Mouse (Mus musculus): ENCODE measurements around the gene Qk. TPM values are rescaled to one million over a fixed set of nuclear protein-coding genes. Genes with fewer than 3 reads are reported as not detected.

Gene Qk
- 216 and 252 TPM in 2 replicates for polyA plus RNA-seq (2011; ENCODE audit: insufficient read length, low read depth, missing spikeins)

GRCm38 (mm10) chr17:10319685-10320455, at the start of gene Qk:
TSS of gene Qk (minus strand) at chr17:10319854.
- Histone ChIP-seq H3K4me3 (ENCODE audit: insufficient read depth, low read length) (peak within 1 kb of the TSS; percentile 89), H3K27ac (ENCODE audit: insufficient read depth, low read length) (peak within 1 kb of the TSS; percentile 97), H3K4me1 (ENCODE audit: control insufficient read depth, insufficient read depth, low read length) (no peaks in the 10 kb centered on the region)
- TF ChIP-seq POLR2A (IDR thresholded peaks at IDR 0.05; ENCODE audit: low read depth, low read length) (peak; percentile 63; the same call in 1 of the 2 replicates), CTCF (IDR thresholded peaks at IDR 0.05; ENCODE audit: borderline replicate concordance, insufficient read depth, low read length) (no peak)

GRCm38 (mm10) chr17:10367044-10367443, 47.4 kb upstream of the Qk start:
- no peak overlapping the region for H3K4me3 ChIP-seq (ENCODE audit: insufficient read depth, low read length)

GRCm38 (mm10) chr17:10366577-10366976, 46.9 kb upstream of the Qk start:
- Histone ChIP-seq H3K4me1 (ENCODE audit: control insufficient read depth, insufficient read depth, low read length) (0 out of 2 replicates have a peak, but pooled peaks cover 3% of the 10 kb centered on the region), H3K27ac (ENCODE audit: insufficient read depth, low read length) (no peak overlapping the region), H3K4me3 (ENCODE audit: insufficient read depth, low read length) (no peak overlapping the region)
- TF ChIP-seq POLR2A (IDR thresholded peaks at IDR 0.05; ENCODE audit: low read depth, low read length): no peak
- TF ChIP-seq CTCF (IDR thresholded peaks at IDR 0.05; ENCODE audit: borderline replicate concordance, insufficient read depth, low read length): no peak

More at GRCm38 (mm10) chr17:10367044-10367443, 47.4 kb upstream of the Qk start:
- Histone ChIP-seq H3K27ac (ENCODE audit: insufficient read depth, low read length) (no peak overlapping the region), H3K4me1 (ENCODE audit: control insufficient read depth, insufficient read depth, low read length) (0 out of 2 replicates have a peak, but pooled peaks cover 3% of the 10 kb centered on the region)
- TF ChIP-seq CTCF (IDR thresholded peaks at IDR 0.05; ENCODE audit: borderline replicate concordance, insufficient read depth, low read length): no peak
- TF ChIP-seq POLR2A (IDR thresholded peaks at IDR 0.05; ENCODE audit: low read depth, low read length): no peak

- TF ChIP-seq POLR2A (IDR thresholded peaks at IDR 0.05; ENCODE audit: low read depth, low read length) (no peak), CTCF (IDR thresholded peaks at IDR 0.05; ENCODE audit: borderline replicate concordance, insufficient read depth, low read length) (no peak)
- Histone ChIP-seq H3K27ac (ENCODE audit: insufficient read depth, low read length) (no peak overlapping the region), H3K4me3 (ENCODE audit: insufficient read depth, low read length) (no peak overlapping the region), H3K4me1 (ENCODE audit: control insufficient read depth, insufficient read depth, low read length) (0 out of 2 replicates have a peak, but pooled peaks cover under 1% of the 10 kb centered on the region)
These were observed 46.1 kb upstream of the Qk start for GRCm38 (mm10) chr17:10365501-10366482.

GRCm38 (mm10) chr17:10363151-10363550, 43.5 kb upstream of the Qk start:
- Histone ChIP-seq H3K27ac (ENCODE audit: insufficient read depth, low read length) (no peak overlapping the region), H3K4me3 (ENCODE audit: insufficient read depth, low read length) (no peak overlapping the region), H3K4me1 (ENCODE audit: control insufficient read depth, insufficient read depth, low read length) (no peaks in the 10 kb centered on the region)
- TF ChIP-seq POLR2A (IDR thresholded peaks at IDR 0.05; ENCODE audit: low read depth, low read length) (no peak), CTCF (IDR thresholded peaks at IDR 0.05; ENCODE audit: borderline replicate concordance, insufficient read depth, low read length) (no peak)

- TF ChIP-seq CTCF (IDR thresholded peaks at IDR 0.05; ENCODE audit: borderline replicate concordance, insufficient read depth, low read length): no peak
- no peak overlapping the region for H3K27ac ChIP-seq (ENCODE audit: insufficient read depth, low read length)
- H3K4me3 ChIP-seq (ENCODE audit: insufficient read depth, low read length): no peak overlapping the region
- no peaks in the 10 kb centered on the region for H3K4me1 ChIP-seq (ENCODE audit: control insufficient read depth, insufficient read depth, low read length)
These were observed 42.2 kb upstream of the Qk start for GRCm38 (mm10) chr17:10361882-10362291.

GRCm38 (mm10) chr17:10360738-10361137, 41.1 kb upstream of the Qk start:
- no peak overlapping the region for H3K4me3 ChIP-seq (ENCODE audit: insufficient read depth, low read length)
- no peak overlapping the region for H3K27ac ChIP-seq (ENCODE audit: insufficient read depth, low read length)
- no peaks in the 10 kb centered on the region for H3K4me1 ChIP-seq (ENCODE audit: control insufficient read depth, insufficient read depth, low read length)
- TF ChIP-seq POLR2A (IDR thresholded peaks at IDR 0.05; ENCODE audit: low read depth, low read length): no peak
- no peak for TF ChIP-seq CTCF (IDR thresholded peaks at IDR 0.05; ENCODE audit: borderline replicate concordance, insufficient read depth, low read length)

- TF ChIP-seq POLR2A (IDR thresholded peaks at IDR 0.05; ENCODE audit: low read depth, low read length) (no peak), CTCF (IDR thresholded peaks at IDR 0.05; ENCODE audit: borderline replicate concordance, insufficient read depth, low read length) (no peak)
- H3K4me1 ChIP-seq (ENCODE audit: control insufficient read depth, insufficient read depth, low read length): no peaks in the 10 kb centered on the region
- H3K4me3 ChIP-seq (ENCODE audit: insufficient read depth, low read length): no peak overlapping the region
- H3K27ac ChIP-seq (ENCODE audit: insufficient read depth, low read length): no peak overlapping the region
These were observed 39.8 kb upstream of the Qk start for GRCm38 (mm10) chr17:10359466-10359865.

GRCm38 (mm10) chr17:10357348-10357747, 37.7 kb upstream of the Qk start:
- Histone ChIP-seq H3K4me1 (ENCODE audit: control insufficient read depth, insufficient read depth, low read length) (no peaks in the 10 kb centered on the region), H3K27ac (ENCODE audit: insufficient read depth, low read length) (no peak overlapping the region), H3K4me3 (ENCODE audit: insufficient read depth, low read length) (no peak overlapping the region)
- TF ChIP-seq POLR2A (IDR thresholded peaks at IDR 0.05; ENCODE audit: low read depth, low read length) (no peak), CTCF (IDR thresholded peaks at IDR 0.05; ENCODE audit: borderline replicate concordance, insufficient read depth, low read length) (no peak)
